Mouse (Mus musculus): Measurements from ENCODE around the gene Ccdc39. TPM values are rescaled to one million over a fixed set of nuclear protein-coding genes. Genes with fewer than 3 reads are reported as not detected.

Gene Ccdc39
- polyA plus RNA-seq, 1 experiment from 2014 or later, result 9.3 TPM

GRCm38 (mm10) chr3:33824135-33824946, 19.8 kb downstream of the Ccdc39 start:
- Histone ChIP-seq H3K36me3 (ENCODE audit: control insufficient read depth, insufficient read depth, low read length) (no peaks in the 10 kb centered on the region), H3K9me3 (ENCODE audit: control insufficient read depth, low read length) (no peaks in the 10 kb centered on the region), H3K4me3 (ENCODE audit: low read depth, low read length) (no peak overlapping the region), H3K4me1 (ENCODE audit: control insufficient read depth, insufficient read depth, low read length) (no peaks in the 10 kb centered on the region), H3K4me2 (no peak overlapping the region), H3K27ac (ENCODE audit: low read depth, low read length) (no peak overlapping the region), H3K9ac (ENCODE audit: low read length) (no peak overlapping the region), H3K27me3 (ENCODE audit: control insufficient read depth, insufficient read depth, low read length) (no peaks in the 10 kb centered on the region)
- ATAC-seq (ENCODE audit: low FRiP score) (peak; percentile 70; the same call in 1 of the 2 replicates), DNase-seq (ENCODE audit: low spot score, missing footprints) (peak; percentile 92)
- WGBS, result 54% methylated on average over 9 of the region's 9 CpGs

- Histone ChIP-seq H3K9me3 (ENCODE audit: control insufficient read depth, low read length) (no peaks in the 10 kb centered on the region), H3K4me2 (no peak overlapping the region), H3K36me3 (ENCODE audit: control insufficient read depth, insufficient read depth, low read length) (peaks cover 16% of the 10 kb centered on the region), H3K4me1 (ENCODE audit: control insufficient read depth, insufficient read depth, low read length) (no peaks in the 10 kb centered on the region), H3K27ac (ENCODE audit: low read depth, low read length) (no peak overlapping the region), H3K27me3 (ENCODE audit: control insufficient read depth, insufficient read depth, low read length) (no peaks in the 10 kb centered on the region), H3K9ac (ENCODE audit: low read length) (no peak overlapping the region), H3K4me3 (ENCODE audit: low read depth, low read length) (no peak overlapping the region)
- no peak for ATAC-seq (ENCODE audit: low FRiP score)
- DNase-seq (ENCODE audit: low spot score, missing footprints), result no peak
- 97% methylated on average over 1 of the region's 1 CpGs for WGBS
Observed at GRCm38 (mm10) chr3:33807151-33807550, 37.0 kb downstream of the Ccdc39 start.

- H3K9ac ChIP-seq (ENCODE audit: low read length), result peak overlapping the region; percentile 94
- WGBS, result 0% methylated on average over 16 of the region's 16 CpGs
- H3K4me2 ChIP-seq, result peak overlapping the region; percentile 56
- DNase-seq (ENCODE audit: low spot score, missing footprints), result no peak
- H3K4me1 ChIP-seq (ENCODE audit: control insufficient read depth, insufficient read depth, low read length), result peaks cover 6% of the 10 kb centered on the region; the same call in 1 of the 2 replicates
- no peaks in the 10 kb centered on the region for H3K9me3 ChIP-seq (ENCODE audit: control insufficient read depth, low read length)
- ATAC-seq (ENCODE audit: low FRiP score), result peak; percentile 28
- H3K4me3 ChIP-seq (ENCODE audit: low read depth, low read length), result peak overlapping the region; percentile 95
- peak overlapping the region; percentile 97; the same call in 1 of the 2 replicates for H3K27ac ChIP-seq (ENCODE audit: low read depth, low read length)
- peaks cover 5% of the 10 kb centered on the region for H3K36me3 ChIP-seq (ENCODE audit: control insufficient read depth, insufficient read depth, low read length)
- no peaks in the 10 kb centered on the region for H3K27me3 ChIP-seq (ENCODE audit: control insufficient read depth, insufficient read depth, low read length)
Observed at GRCm38 (mm10) chr3:33800513-33800820, 43.6 kb downstream of the Ccdc39 start.

- ATAC-seq (ENCODE audit: low FRiP score), result peak; percentile 99
- under 1% methylated on average over 89 of the region's 90 CpGs for WGBS
- Histone ChIP-seq H3K4me3 (ENCODE audit: low read depth, low read length) (peak within 1 kb of the TSS; percentile 95), H3K4me2 (peak within 1 kb of the TSS; percentile 60), H3K9me3 (ENCODE audit: control insufficient read depth, low read length) (no peaks in the 10 kb centered on the region), H3K9ac (ENCODE audit: low read length) (peak within 1 kb of the TSS; percentile 94), H3K4me1 (ENCODE audit: control insufficient read depth, insufficient read depth, low read length) (peaks cover 6% of the 10 kb centered on the region; the same call in 1 of the 2 replicates), H3K27me3 (ENCODE audit: control insufficient read depth, insufficient read depth, low read length) (no peaks in the 10 kb centered on the region), H3K36me3 (ENCODE audit: control insufficient read depth, insufficient read depth, low read length) (0 out of 2 replicates have a peak, but pooled peaks cover 2% of the 10 kb centered on the region), H3K27ac (ENCODE audit: low read depth, low read length) (peak within 1 kb of the TSS; percentile 97)
- DNase-seq (ENCODE audit: low spot score, missing footprints), result peak; percentile 99
Observed at GRCm38 (mm10) chr3:33799617-33800512, 44.2 kb downstream of the Ccdc39 start, which contains the start of gene Ttc14. TSS of gene Ttc14 (plus strand) at chr3:33799832.

GRCm38 (mm10) chr3:33790975-33791374, 53.1 kb downstream of the Ccdc39 start:
- no peak for ATAC-seq (ENCODE audit: low FRiP score)

More at GRCm38 (mm10) chr3:33790975-33791374, 53.1 kb downstream of the Ccdc39 start:
- no peak overlapping the region for H3K4me3 ChIP-seq (ENCODE audit: low read depth, low read length)
- H3K27ac ChIP-seq (ENCODE audit: low read depth, low read length), result no peak overlapping the region
- H3K36me3 ChIP-seq (ENCODE audit: control insufficient read depth, insufficient read depth, low read length), result no peaks in the 10 kb centered on the region
- H3K9me3 ChIP-seq (ENCODE audit: control insufficient read depth, low read length), result no peaks in the 10 kb centered on the region
- H3K27me3 ChIP-seq (ENCODE audit: control insufficient read depth, insufficient read depth, low read length), result no peaks in the 10 kb centered on the region
- no peak for DNase-seq (ENCODE audit: low spot score, missing footprints)
- no peaks in the 10 kb centered on the region for H3K4me1 ChIP-seq (ENCODE audit: control insufficient read depth, insufficient read depth, low read length)
- H3K4me2 ChIP-seq, result no peak overlapping the region
- H3K9ac ChIP-seq (ENCODE audit: low read length), result no peak overlapping the region

Other genes with a start within 250 kb of the Ccdc39 start
- gene Ttc14, start 44.5 kb downstream of the Ccdc39 start, polyA plus RNA-seq (2014; fragmentation: Nextera tagmentation; extraction: Ambion mirVana), result 61.1 and 67.0 TPM in 2 replicates
- 72.9 and 78.5 TPM in 2 replicates for gene Fxr1, start 175.6 kb upstream of the Ccdc39 start, polyA plus RNA-seq (2014; fragmentation: Nextera tagmentation; extraction: Ambion mirVana)
- gene Dnajc19, start 237.0 kb upstream of the Ccdc39 start, polyA plus RNA-seq (2014; fragmentation: Nextera tagmentation; extraction: Ambion mirVana), result 165 and 186 TPM in 2 replicates